Mouse (Mus musculus): Measurements from ENCODE around the gene Acot2. TPM values are rescaled to one million over a fixed set of nuclear protein-coding genes. Genes with fewer than 3 reads are reported as not detected.
"Not testable (repeated sequence)": the region's sequence is repeated elsewhere in the genome, so short reads cannot be mapped to it uniquely, and the experiment has no call there.

Acot2 gene
- polyA plus RNA-seq, 1 experiment from 2014 or later: 9.8 TPM

GRCm38 (mm10) chr12:84020528-84020927 lies 32.9 kb downstream of the Acot2 start:
- H3K27me3 ChIP-seq (replicated peaks; ENCODE audit: control insufficient read depth, insufficient read depth, low read length); H3K27ac ChIP-seq (replicated peaks; ENCODE audit: low read depth, low read length); H3K9ac ChIP-seq (ENCODE audit: low read depth, low read length); H3K4me1 ChIP-seq (ENCODE audit: control insufficient read depth, insufficient read depth, low read length); H3K4me3 ChIP-seq (ENCODE audit: low read depth, low read length); H3K4me2 ChIP-seq (ENCODE audit: low read depth, low read length); H3K9me3 ChIP-seq (ENCODE audit: control insufficient read depth, low read length); H3K36me3 ChIP-seq (ENCODE audit: control insufficient read depth, insufficient read depth, low read length): not testable (repeated sequence)
- DNase-seq (ENCODE audit: low spot score): peak; percentile 85
- WGBS: 49% methylated on average over 7 of the region's 7 CpGs
- peak; percentile 41; the same call in 1 of the 2 replicates for ATAC-seq (ENCODE audit: low read depth)

- not testable (repeated sequence) for H3K4me2 ChIP-seq (ENCODE audit: low read depth, low read length); ATAC-seq (ENCODE audit: low read depth); H3K9me3 ChIP-seq (ENCODE audit: control insufficient read depth, low read length); H3K9ac ChIP-seq (ENCODE audit: low read depth, low read length); H3K4me1 ChIP-seq (ENCODE audit: control insufficient read depth, insufficient read depth, low read length); H3K27me3 ChIP-seq (replicated peaks; ENCODE audit: control insufficient read depth, insufficient read depth, low read length); H3K4me3 ChIP-seq (ENCODE audit: low read depth, low read length); H3K36me3 ChIP-seq (ENCODE audit: control insufficient read depth, insufficient read depth, low read length); H3K27ac ChIP-seq (replicated peaks; ENCODE audit: low read depth, low read length); DNase-seq (ENCODE audit: low spot score)
- WGBS: 93% methylated on average over 4 of the region's 4 CpGs
Observed at GRCm38 (mm10) chr12:84022266-84022665, 34.6 kb downstream of the Acot2 start.

GRCm38 (mm10) chr12:84023052-84023745 lies 35.5 kb downstream of the Acot2 start:
- Histone ChIP-seq H3K27me3 (replicated peaks; ENCODE audit: control insufficient read depth, insufficient read depth, low read length) (no peaks in the 10 kb centered on the region), H3K27ac (replicated peaks; ENCODE audit: low read depth, low read length) (no peak overlapping the region), H3K4me3 (ENCODE audit: low read depth, low read length) (no peak overlapping the region), H3K4me1 (ENCODE audit: control insufficient read depth, insufficient read depth, low read length) (no peaks in the 10 kb centered on the region), H3K4me2 (ENCODE audit: low read depth, low read length) (no peak overlapping the region), H3K36me3 (ENCODE audit: control insufficient read depth, insufficient read depth, low read length) (no peaks in the 10 kb centered on the region), H3K9me3 (ENCODE audit: control insufficient read depth, low read length) (no peaks in the 10 kb centered on the region), H3K9ac (ENCODE audit: low read depth, low read length) (no peak overlapping the region)
- 73% methylated on average over 9 of the region's 9 CpGs for WGBS
- ATAC-seq (ENCODE audit: low read depth) (no peak), DNase-seq (ENCODE audit: low spot score) (no peak)

- H3K27me3 ChIP-seq (replicated peaks; ENCODE audit: control insufficient read depth, insufficient read depth, low read length): no peaks in the 10 kb centered on the region
- H3K9ac ChIP-seq (ENCODE audit: low read depth, low read length): no peak overlapping the region
- H3K4me1 ChIP-seq (ENCODE audit: control insufficient read depth, insufficient read depth, low read length): no peaks in the 10 kb centered on the region
- H3K4me3 ChIP-seq (ENCODE audit: low read depth, low read length): no peak overlapping the region
- no peak overlapping the region for H3K27ac ChIP-seq (replicated peaks; ENCODE audit: low read depth, low read length)
- no peak overlapping the region for H3K4me2 ChIP-seq (ENCODE audit: low read depth, low read length)
- H3K9me3 ChIP-seq (ENCODE audit: control insufficient read depth, low read length): no peaks in the 10 kb centered on the region
- WGBS: 86% methylated on average over 7 of the region's 7 CpGs
- DNase-seq (ENCODE audit: low spot score): no peak
- no peak for ATAC-seq (ENCODE audit: low read depth)
- H3K36me3 ChIP-seq (ENCODE audit: control insufficient read depth, insufficient read depth, low read length): no peaks in the 10 kb centered on the region
Observed at GRCm38 (mm10) chr12:84025888-84026287, 38.2 kb downstream of the Acot2 start.

- H3K27ac ChIP-seq (replicated peaks; ENCODE audit: low read depth, low read length); H3K9me3 ChIP-seq (ENCODE audit: control insufficient read depth, low read length); H3K4me3 ChIP-seq (ENCODE audit: low read depth, low read length); H3K4me1 ChIP-seq (ENCODE audit: control insufficient read depth, insufficient read depth, low read length); H3K36me3 ChIP-seq (ENCODE audit: control insufficient read depth, insufficient read depth, low read length); H3K9ac ChIP-seq (ENCODE audit: low read depth, low read length); DNase-seq (ENCODE audit: low spot score); ATAC-seq (ENCODE audit: low read depth); H3K27me3 ChIP-seq (replicated peaks; ENCODE audit: control insufficient read depth, insufficient read depth, low read length); H3K4me2 ChIP-seq (ENCODE audit: low read depth, low read length): not testable (repeated sequence)
- WGBS: 49% methylated on average over 3 of the region's 3 CpGs
Observed at GRCm38 (mm10) chr12:84028328-84028727, 40.7 kb downstream of the Acot2 start.

GRCm38 (mm10) chr12:84029043-84029442 lies 41.4 kb downstream of the Acot2 start:
- not testable (repeated sequence) for H3K4me2 ChIP-seq (ENCODE audit: low read depth, low read length); ATAC-seq (ENCODE audit: low read depth); DNase-seq (ENCODE audit: low spot score); H3K27me3 ChIP-seq (replicated peaks; ENCODE audit: control insufficient read depth, insufficient read depth, low read length); H3K9ac ChIP-seq (ENCODE audit: low read depth, low read length); H3K4me3 ChIP-seq (ENCODE audit: low read depth, low read length); H3K9me3 ChIP-seq (ENCODE audit: control insufficient read depth, low read length); H3K36me3 ChIP-seq (ENCODE audit: control insufficient read depth, insufficient read depth, low read length); H3K4me1 ChIP-seq (ENCODE audit: control insufficient read depth, insufficient read depth, low read length); H3K27ac ChIP-seq (replicated peaks; ENCODE audit: low read depth, low read length)
- 87% methylated on average over 1 of the region's 1 CpGs for WGBS

- peak; percentile 65; the same call in 1 of the 2 replicates for ATAC-seq (ENCODE audit: low read depth)
- H3K27me3 ChIP-seq (replicated peaks; ENCODE audit: control insufficient read depth, insufficient read depth, low read length): no peaks in the 10 kb centered on the region
- WGBS: 62% methylated on average over 4 of the region's 4 CpGs
- no peaks in the 10 kb centered on the region for H3K9me3 ChIP-seq (ENCODE audit: control insufficient read depth, low read length)
- H3K9ac ChIP-seq (ENCODE audit: low read depth, low read length): no peak overlapping the region
- H3K36me3 ChIP-seq (ENCODE audit: control insufficient read depth, insufficient read depth, low read length): no peaks in the 10 kb centered on the region
- peak; percentile 80 for DNase-seq (ENCODE audit: low spot score)
- H3K4me3 ChIP-seq (ENCODE audit: low read depth, low read length): no peak overlapping the region
- H3K27ac ChIP-seq (replicated peaks; ENCODE audit: low read depth, low read length): no peak overlapping the region
- H3K4me2 ChIP-seq (ENCODE audit: low read depth, low read length): no peak overlapping the region
- H3K4me1 ChIP-seq (ENCODE audit: control insufficient read depth, insufficient read depth, low read length): no peaks in the 10 kb centered on the region
Observed at GRCm38 (mm10) chr12:84030659-84031332, 43.1 kb downstream of the Acot2 start.

GRCm38 (mm10) chr12:84032854-84033253 lies 45.2 kb downstream of the Acot2 start:
- Histone ChIP-seq H3K4me1 (ENCODE audit: control insufficient read depth, insufficient read depth, low read length) (no peaks in the 10 kb centered on the region), H3K4me2 (ENCODE audit: low read depth, low read length) (no peak overlapping the region)

GRCm38 (mm10) chr12:84033302-84033701 lies 45.6 kb downstream of the Acot2 start:
- H3K9me3 ChIP-seq (ENCODE audit: control insufficient read depth, low read length); ATAC-seq (ENCODE audit: low read depth); DNase-seq (ENCODE audit: low spot score); H3K9ac ChIP-seq (ENCODE audit: low read depth, low read length); H3K4me2 ChIP-seq (ENCODE audit: low read depth, low read length); H3K27me3 ChIP-seq (replicated peaks; ENCODE audit: control insufficient read depth, insufficient read depth, low read length); H3K36me3 ChIP-seq (ENCODE audit: control insufficient read depth, insufficient read depth, low read length); H3K4me1 ChIP-seq (ENCODE audit: control insufficient read depth, insufficient read depth, low read length); H3K27ac ChIP-seq (replicated peaks; ENCODE audit: low read depth, low read length); H3K4me3 ChIP-seq (ENCODE audit: low read depth, low read length): not testable (repeated sequence)
- WGBS: 64% methylated on average over 2 of the region's 2 CpGs

More at GRCm38 (mm10) chr12:84032854-84033253, 45.2 kb downstream of the Acot2 start:
- no peak for DNase-seq (ENCODE audit: low spot score)
- no peaks in the 10 kb centered on the region for H3K27me3 ChIP-seq (replicated peaks; ENCODE audit: control insufficient read depth, insufficient read depth, low read length)
- H3K4me3 ChIP-seq (ENCODE audit: low read depth, low read length): no peak overlapping the region
- 88% methylated on average over 4 of the region's 4 CpGs for WGBS
- no peaks in the 10 kb centered on the region for H3K36me3 ChIP-seq (ENCODE audit: control insufficient read depth, insufficient read depth, low read length)
- no peak overlapping the region for H3K9ac ChIP-seq (ENCODE audit: low read depth, low read length)
- no peak overlapping the region for H3K27ac ChIP-seq (replicated peaks; ENCODE audit: low read depth, low read length)
- H3K9me3 ChIP-seq (ENCODE audit: control insufficient read depth, low read length): no peaks in the 10 kb centered on the region
- ATAC-seq (ENCODE audit: low read depth): no peak

All from embryonic facial prominence, embryonic 14.5 days (tissue).